Mouse (Mus musculus): ENCODE measurements around the gene Lrrc34.

GRCm38 (mm10) chr3:30588865-30589264 lies 58.8 kb downstream of the Lrrc34 start:
- no peak for TF ChIP-seq POLR2A (IDR thresholded peaks at IDR 0.05; ENCODE audit: control insufficient read depth, low read depth, low read length)
- no peak for TF ChIP-seq CTCF (IDR thresholded peaks at IDR 0.05; ENCODE audit: control insufficient read depth, insufficient read depth, insufficient replicate concordance, low read depth, low read length)
